Mouse (Mus musculus): ENCODE data around the gene Tmem234.

The Tmem234 gene

DNA sequence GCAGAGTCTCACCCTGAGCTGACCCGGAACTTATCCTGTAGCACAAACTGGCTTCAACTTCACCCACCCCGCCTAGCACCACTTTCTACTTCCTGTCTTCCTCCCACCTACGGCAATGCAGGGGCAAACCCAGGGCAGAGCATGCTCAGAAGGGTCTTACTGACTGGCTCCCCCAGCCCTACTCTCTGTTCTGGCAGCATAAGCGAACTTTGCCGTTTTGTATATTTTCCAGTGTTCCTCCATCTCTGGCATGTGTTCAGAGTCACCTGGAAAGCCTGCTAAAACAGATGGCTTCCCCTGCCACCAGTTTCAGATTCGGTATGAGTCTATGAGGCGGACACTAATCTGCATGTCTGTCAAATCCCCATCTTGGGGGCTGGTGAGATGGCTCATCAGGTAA, 20.1 kb upstream of the Tmem234 start:
- no peak for DNase-seq (ENCODE audit: low spot score)

GRCm38 (mm10) chr4:129582251-129582650, 18.2 kb upstream of the Tmem234 start:
- no peak for DNase-seq (ENCODE audit: low spot score)

- DNase-seq (ENCODE audit: low spot score), result no peak
Measured at GRCm38 (mm10) chr4:129584370-129584769, 16.1 kb upstream of the Tmem234 start.

DNA sequence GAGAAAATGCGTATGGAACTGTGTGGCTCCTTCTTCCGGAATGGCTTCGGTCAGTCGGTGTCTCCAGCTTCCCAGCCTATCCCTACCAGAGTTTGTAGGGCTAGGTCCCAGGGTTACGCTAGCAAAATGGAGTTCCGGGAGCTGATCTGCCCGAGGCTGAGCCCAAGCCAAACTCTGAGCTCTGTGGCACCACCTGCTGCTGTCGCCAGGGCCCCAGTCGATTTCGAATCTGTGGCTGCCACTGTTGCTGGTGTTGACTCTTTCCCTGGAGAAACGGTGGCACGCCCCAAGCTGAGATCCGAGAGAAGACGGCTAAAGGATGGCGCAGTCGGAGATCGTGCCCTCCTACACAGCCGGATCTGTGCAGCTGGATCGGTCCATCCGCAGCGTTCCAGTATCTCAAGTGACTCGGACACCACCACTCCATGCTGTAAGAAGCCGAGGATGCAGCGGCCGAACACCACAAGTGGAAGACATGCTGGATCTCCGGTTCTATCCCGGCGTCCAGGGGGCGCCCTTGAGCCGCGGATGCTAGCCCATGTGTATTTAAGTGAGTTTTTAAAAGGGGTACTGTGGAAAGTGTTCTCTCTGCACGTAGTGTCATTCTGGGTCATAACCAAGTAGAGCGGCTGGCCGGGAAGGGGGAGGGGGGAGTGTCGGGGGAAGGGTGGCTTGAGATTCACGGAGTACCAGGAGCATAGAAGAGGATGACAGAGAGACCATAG, 15.4 kb upstream of the Tmem234 start:
- peak; percentile 90 for DNase-seq (ENCODE audit: low spot score)

DNA sequence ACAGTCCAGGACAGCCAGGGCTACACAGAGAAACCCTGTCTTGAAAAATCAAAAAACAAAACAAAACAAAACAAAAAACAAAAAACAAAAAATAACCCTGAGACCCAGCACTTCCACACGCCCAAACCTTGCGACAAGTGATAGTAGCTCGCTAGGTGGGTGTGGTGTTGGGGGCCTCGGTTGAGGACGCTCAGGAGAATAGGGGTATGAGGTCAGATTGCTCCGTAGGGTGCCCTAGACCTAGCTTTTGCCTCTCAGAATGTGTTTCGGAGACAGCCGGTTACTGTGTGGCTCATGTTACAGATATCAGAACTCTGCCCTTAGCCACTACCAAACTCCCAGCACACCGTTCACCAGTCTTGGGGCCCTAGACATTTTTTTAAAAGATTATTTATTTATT, 14.7 kb upstream of the Tmem234 start:
- DNase-seq (ENCODE audit: low spot score), result no peak

- no peak for DNase-seq (ENCODE audit: low spot score)
Measured at GRCm38 (mm10) chr4:129586943-129587342, 13.5 kb upstream of the Tmem234 start.

DNA sequence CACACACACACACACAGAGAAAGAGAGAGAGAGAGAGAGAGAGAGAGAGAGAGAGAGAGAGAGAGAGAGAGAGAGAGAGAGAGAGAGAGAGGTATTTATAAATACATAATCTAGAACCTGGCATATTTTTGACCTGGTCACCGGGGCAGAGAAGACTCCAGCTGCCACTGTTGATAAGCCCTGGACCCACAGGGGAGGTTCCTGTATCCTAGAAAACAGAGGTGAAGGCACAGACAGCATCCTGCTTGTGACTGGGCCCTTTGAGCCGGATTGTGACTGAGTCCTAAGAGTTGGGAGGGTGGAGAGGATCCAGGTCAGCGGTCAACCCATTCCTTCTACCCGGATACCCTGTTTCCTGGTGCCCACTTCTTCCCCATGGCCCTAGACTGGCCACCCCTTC, 11.6 kb upstream of the Tmem234 start:
- DNase-seq (ENCODE audit: low spot score), result no peak

DNA sequence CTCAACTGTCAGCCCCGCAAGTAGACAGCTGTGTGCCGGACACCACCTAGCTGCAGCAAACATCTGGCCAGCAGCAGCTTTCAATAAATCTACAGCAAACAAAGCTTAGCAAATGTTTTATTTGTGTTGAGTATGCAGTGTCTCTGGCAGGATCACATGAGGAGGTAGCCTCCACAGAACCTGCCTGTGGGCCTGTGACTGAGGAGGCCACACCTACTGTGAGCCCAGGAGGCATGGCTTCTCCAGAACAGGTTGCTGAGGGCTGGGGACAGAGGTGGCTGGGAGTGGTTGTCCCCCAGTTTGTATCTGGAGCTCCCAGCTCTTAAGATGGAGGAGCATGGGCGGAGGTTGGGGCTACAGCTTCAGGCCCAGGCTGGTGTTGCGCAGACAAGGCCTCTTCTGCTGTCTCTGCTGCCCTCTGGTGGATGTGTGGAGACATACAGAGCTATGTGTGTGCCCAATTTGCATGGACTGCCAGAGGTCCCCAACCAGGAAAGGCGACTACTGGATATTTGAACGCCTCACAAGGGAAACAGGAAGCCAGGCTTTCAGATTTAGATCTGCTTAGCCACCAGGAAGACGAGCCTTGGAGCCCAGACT, 8.1 kb downstream of the Tmem234 start:
- peak; percentile 92 for DNase-seq (ENCODE audit: low spot score)

DNA sequence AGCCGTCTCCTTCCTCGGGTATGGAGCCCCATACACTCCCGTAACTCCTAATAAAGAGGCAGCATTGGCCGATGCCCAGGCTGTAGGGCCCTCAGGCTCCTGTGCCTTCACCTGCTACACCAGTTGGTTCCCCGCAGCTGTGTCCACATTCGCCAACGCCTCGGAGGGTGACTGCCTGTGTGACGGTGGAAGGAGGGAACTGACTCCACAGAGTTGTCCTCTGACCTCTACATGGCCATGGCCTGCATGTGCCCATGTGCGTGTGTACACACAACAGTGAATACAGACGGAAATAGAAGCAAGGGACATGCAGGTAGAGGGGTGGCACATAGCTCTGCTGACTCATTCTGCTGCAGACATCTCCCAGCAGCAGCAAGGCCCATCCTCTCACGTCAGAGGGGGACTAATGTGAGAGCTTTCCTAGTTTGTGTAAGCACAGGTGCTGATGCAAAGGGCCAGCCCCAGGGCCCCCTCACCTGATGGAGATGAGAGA, 8.7 kb downstream of the Tmem234 start:
- no peak for DNase-seq (ENCODE audit: low spot score)

DNA sequence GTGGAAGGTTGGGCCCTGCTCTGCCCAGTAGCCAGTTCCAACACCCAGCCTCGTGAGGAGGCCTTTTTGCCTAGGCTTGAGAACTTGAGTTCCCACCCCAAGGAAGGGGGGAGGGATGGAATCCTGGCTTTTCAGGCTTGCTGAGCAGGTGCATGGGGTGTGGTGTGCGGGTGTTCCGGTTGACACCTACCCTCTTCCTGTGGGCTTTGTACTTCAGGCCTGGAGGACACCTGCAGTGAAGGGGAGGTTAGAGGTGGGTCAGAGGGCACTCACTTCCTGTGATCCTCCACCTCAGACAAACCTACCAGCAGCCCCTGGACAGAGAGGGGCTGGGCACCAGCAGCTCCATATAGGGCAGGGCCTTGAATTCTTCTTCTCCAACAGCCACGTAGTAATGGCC, 9.6 kb downstream of the Tmem234 start:
- DNase-seq (ENCODE audit: low spot score), result no peak

DNA sequence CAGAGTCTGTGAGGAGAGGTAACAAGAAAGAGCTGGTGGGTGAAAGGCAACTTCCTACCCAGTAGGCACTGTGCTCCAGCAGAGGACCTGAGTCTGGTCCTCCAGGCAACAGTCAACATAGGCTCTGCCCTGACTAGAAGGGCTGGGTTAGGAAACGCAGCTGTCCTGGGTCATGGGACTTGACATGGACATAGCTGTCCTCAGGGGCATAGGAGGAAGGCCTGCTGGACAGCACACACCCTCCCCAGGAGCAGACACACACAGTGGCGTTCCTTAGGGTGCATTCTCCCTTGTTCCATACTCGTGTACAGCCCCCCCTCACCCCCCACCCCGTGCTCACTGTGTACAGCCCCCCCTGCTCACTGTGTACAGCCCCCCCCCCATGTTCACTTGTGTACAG, 10.0 kb downstream of the Tmem234 start:
- no peak for DNase-seq (ENCODE audit: low spot score)

DNA sequence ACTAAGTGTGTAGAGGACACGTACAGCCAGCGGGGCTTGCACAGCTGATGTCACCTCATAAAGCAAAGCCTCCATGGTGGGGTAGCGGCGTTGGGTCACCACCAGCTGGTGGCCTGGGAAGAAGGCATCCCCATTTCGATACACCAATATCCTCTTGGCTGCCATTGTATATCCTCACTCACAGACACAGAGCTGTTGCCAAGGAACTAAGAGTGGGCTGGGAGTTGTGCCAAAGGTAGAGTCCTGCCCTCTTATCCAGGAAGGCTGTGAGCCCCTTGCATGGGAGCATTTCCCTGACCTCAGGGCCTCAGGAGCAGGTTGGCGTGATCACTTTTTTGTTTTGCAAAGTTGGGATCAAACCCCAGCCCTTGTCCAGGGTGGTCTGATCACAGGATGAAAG, 13.6 kb downstream of the Tmem234 start, which contains the start of gene Dcdc2b:
Gene Dcdc2b (minus strand): TSS at position 165 of the 400 bp plus-strand sequence.
- DNase-seq (ENCODE audit: low spot score), result no peak

DNA sequence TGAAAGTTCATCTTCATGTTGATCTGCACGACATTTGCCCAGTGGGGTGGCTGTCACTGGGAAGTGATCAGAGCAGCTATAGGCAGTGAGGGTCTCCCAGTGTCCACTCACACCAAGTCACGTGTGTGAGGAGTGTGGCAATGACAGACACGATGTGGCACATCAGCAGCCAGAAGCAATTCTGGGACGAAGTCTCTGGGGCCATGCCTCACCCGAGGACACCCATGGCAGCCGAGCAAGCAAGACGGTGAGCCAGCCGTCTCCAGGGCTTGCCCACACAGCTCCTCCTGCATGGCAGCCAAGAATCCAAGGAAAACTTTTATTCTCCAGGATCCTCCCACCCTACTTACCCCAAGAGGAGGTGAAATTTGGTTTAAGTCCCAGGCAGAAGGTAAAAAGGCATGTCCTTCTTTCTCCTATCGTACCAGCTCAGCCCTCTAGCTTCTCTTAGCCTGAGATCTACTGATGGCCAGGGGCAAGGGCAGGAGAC, 15.4 kb downstream of the Tmem234 start:
- DNase-seq (ENCODE audit: low spot score), result no peak

DNA sequence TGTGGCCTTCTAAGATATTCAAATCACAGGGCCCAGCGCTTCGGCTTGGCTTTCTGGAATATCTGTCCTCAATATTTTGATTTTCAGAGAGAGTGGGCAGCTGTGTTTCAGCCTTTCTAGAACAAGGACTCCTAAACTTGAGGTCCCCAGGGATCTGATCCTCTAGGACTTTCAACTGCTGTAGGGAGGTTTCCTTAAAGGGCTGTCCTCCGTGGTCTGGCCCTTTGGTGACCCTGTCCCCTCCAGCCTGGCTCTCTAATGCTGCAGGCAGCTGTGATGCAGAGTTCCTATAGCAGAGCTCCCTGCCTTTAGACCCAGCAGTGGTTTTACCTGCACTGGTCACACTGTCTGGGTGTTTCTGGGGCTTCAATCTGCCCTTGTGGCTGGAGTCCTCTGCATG, 16.2 kb downstream of the Tmem234 start:
- DNase-seq (ENCODE audit: low spot score), result no peak

- no peak for DNase-seq (ENCODE audit: low spot score)
Measured at GRCm38 (mm10) chr4:129617121-129617641, 16.7 kb downstream of the Tmem234 start.

DNA sequence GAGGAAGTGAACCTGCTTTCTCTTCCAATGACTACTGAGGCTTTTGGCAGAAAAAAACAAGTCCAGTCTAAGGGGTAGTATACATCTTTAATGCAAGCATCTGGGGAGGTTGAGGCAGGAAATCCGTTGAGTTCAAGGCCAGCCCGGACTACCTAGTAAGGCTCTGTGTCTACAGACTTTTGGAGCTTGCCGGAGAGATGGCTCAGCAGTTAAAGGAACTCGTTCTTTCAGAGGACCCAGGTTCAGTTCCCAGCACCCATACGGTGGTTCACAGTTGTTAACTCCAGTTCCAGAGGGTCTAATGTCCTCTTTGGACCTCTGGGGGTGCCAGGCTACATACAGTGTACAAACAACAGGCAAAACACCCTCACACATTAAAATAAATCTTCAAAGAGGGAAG, 17.6 kb downstream of the Tmem234 start:
- no peak for DNase-seq (ENCODE audit: low spot score)

- DNase-seq (ENCODE audit: low spot score), result peak; percentile 96
Measured at GRCm38 (mm10) chr4:129618786-129619691, 18.6 kb downstream of the Tmem234 start, which contains the start of gene Iqcc. Gene Iqcc, minus strand, starts transcription at chr4:129619099.

- DNase-seq (ENCODE audit: low spot score), result no peak
Measured at GRCm38 (mm10) chr4:129620419-129621282, 20.2 kb downstream of the Tmem234 start.

DNA sequence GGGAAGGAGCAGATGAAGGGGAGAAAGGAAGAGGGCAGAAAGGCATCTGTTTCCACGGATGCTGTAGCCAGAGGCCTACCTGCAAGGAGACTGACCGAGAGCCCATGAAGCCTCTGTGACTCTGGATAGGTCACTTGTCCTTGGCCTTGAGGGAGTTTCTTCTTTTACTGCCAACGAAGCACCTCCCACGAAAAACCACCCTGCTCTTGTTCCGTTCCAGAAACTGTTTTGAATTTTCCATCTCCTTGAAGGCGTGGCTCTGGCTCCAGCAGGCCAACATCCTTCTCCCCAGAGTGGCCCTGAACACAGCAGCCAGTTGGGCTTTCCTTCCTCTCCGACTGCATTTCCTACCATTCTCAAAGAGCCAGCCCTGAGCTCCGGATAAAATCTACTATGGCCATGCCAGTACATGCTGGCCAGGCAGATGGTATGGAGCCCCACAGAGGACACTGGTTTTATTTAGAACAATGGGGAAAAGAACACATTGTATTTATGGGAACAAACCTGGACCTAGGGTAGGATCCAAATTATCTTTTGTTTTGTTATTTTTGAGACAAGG, 20.9 kb downstream of the Tmem234 start:
- no peak for DNase-seq (ENCODE audit: low spot score)

- DNase-seq (ENCODE audit: low spot score), result no peak
Measured at GRCm38 (mm10) chr4:129622120-129622802, 21.8 kb downstream of the Tmem234 start.

All from embryo, embryonic 10.5 days (tissue).